Mouse (Mus musculus) CD8-positive naive resting alpha-beta T cell, adult 2 months (primary cell): ENCODE measurements at regions not wholly inside any gene's neighbourhood (a gene's known extent, or its start where the extent isn't known, plus 50 kb on each side); places are given as distances from the start of the nearest gene placed in this dataset.
A peak's percentile ranks its signal among the peaks of the same experiment; 100 is the strongest.
"Not testable (repeated sequence)": the region's sequence is repeated elsewhere in the genome, so short reads cannot be mapped to it uniquely, and the experiment has no call there.

ENCODE experiments used
- DNase-seq, 2 experiments: peaks; one replicate each; pipeline ENCODE4 v3.0.0; 2022; ENCODE audit warnings: low read depth in 2 of 2, low spot score in 2 of 2

DNA sequence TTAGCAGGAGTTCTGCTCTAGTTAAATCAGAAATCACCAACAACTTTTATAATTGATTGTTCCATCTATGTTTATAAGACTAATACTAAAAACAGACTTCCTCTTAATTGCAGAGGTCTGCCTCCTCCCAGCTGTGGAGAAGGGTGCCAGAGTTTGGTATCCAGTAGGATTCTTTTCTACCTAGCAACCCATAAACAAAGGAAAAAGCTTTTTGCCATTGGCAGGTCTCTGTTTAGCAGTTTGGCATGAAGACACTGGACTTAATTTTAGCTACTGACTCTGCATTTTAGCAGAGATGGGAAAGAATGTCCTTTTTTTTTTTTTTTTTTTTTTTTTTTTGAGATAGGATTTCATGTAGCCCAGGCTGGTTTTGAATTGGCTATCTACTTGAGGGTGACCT is 1628.4 kb downstream of the A830018L16Rik start:
- DNase-seq, result no peak

DNA sequence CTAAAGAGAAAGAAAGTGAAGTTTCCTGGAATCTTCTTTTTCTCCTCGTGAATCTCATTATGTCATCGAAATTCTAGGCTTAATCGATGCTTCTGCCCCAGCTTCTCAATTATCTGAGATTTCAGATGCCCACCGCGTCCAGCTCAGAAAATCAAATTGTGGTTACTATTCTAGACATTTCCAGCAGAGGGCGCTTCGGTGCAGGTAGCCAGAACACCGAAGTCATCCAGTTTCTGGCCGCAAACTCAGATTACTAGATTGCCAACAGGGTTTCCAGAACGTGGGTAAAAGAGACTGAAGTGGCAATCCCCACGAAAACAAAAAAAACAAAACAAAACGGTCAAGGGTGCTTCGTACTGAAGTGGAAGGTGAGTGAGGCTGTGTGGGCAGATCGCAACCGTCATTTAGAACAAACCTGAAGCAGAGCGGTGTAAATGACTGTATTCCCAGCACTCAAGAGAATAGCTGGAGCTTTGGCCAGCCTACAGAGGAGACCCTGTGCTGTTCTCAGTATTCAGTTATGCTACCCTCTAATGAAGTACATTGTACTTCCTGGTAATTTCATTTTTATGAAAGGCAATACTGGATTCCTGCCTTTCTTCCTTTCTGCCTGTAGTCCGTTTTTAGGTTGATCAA is 1636.4 kb downstream of the A830018L16Rik start:
- DNase-seq, result peak; percentile 4 to 19

DNA sequence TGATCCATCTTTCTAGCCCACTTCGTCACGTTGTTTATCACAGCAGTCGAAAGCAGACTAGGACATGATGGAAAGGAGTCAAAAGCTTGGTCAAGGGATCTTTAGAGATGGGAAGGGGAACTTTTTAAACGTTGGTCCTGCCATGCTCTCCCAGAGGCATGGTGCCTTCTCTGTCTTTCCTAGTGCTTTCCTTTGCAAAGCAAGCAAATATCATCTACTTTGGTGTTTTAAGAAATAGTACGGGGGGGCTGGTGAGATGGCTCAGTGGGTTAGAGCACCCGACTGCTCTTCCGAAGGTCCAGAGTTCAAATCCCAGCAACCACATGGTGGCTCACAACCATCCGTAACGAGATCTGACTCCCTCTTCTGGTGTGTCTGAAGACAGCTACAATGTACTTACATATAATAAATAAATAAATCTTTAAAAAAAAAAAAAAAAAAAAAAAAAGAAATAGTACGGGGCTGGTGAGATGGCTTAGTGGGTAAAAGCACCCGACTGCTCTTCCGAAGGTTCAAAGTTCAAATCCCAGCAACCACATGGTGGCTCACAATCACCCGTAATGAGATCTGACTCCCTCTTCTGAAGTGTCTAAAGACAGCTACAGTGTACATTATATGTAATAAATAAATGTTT is 1637.6 kb downstream of the A830018L16Rik start:
- DNase-seq, result not testable (repeated sequence)

DNA sequence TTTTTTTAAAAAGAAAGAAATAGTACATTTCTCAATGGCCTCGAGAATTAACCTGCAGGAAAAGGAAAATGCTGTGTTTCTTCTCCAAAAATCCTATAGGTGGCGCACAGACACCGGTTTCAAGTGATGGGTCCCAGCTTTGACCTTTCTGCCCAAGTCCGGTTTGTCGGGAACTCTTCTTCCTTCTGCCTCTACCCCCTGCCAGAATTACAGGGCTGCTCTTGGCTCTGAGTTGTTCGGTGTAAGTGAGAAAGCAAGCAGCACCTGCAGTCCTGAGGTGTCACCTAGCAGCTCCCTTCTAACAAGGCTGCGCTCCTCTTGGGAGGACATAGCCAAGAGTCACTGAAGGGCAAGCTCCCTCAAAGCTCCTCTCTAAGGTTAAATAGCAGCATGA is 1638.2 kb downstream of the A830018L16Rik start:
- peak; percentile 3 to 12 for DNase-seq

DNA sequence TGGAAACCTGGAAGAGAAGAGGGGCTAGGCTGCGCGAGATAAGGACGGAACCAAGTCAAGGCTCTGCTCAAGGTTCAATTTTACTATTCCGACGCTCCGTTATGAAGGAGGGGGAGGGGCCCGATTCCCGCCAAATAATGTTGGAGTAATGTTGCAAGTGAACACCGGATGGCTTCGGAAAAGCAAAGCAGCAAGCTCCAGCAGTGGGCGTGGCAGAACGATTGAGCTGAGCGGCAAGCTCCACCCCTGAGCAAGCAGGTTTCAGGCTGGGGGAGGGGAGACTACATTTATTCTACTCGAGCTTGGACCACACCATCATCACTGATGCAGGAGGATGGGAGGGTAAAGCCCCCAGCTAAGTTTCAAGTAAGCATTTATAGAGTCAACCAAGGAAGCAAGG is 1643.8 kb downstream of the A830018L16Rik start:
- no peak for DNase-seq

DNA sequence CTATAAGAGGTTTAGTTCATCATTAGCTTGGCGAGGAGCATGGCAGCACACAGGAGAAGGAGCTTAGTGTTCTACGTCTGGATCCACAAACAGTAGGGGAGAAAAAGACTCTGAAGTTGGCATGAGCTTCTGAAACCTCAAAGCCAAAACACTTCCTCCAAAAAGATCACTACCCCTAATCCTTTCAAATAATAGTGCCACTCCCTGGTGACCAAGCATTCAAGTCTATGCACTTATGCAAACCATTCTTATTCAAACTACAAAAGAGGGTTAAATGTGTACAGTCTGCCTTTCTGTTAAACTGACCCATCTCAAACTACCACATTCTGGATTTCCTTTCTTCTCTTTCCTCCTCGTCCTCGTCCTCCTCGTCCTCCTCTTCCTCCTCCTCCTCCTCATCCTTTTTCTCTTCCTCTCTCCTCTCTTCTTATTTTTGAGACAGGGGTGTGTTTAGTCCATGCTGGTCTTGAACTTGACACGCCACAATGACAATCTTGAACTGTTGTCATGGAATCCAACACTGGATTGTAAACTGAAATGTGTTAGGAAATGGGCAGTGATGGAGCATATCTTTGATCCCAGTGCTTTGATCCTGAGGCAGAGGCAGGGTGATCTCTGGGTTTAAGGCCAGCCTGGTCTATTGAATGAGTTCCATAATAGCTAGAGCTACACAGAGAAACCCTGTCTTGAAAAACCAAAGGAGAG is 1645.9 kb downstream of the A830018L16Rik start:
- DNase-seq, result no peak
